Mouse (Mus musculus): Measurements from ENCODE around the gene Ints5. TPM values are rescaled to one million over a fixed set of nuclear protein-coding genes. Genes with fewer than 3 reads are reported as not detected.

Gene Ints5
- polyA plus RNA-seq (2015; fragmentation: Nextera tagmentation; extraction: Ambion mirVana) = 41.0 and 45.9 TPM in 2 replicates

GRCm38 (mm10) chr19:8892829-8893766 lies at the start of gene Ints5:
Gene Ints5, plus strand, starts transcription at chr19:8893005.
- Histone ChIP-seq H3K4me2 (ENCODE audit: low read length) (peak within 1 kb of the TSS; percentile 97), H3K9me3 (ENCODE audit: control insufficient read depth, low read length) (no peaks in the 10 kb centered on the region), H3K4me3 (replicated peaks; ENCODE audit: low read length) (peak within 1 kb of the TSS; percentile 84), H3K36me3 (ENCODE audit: control insufficient read depth, insufficient read depth) (no peaks in the 10 kb centered on the region), H3K9ac (replicated peaks; ENCODE audit: low read depth, low read length) (peak within 1 kb of the TSS; percentile 92), H3K27ac (ENCODE audit: low read length) (peak within 1 kb of the TSS; percentile 82), H3K27me3 (replicated peaks; ENCODE audit: control insufficient read depth, insufficient read depth, low read length) (no peaks in the 10 kb centered on the region), H3K4me1 (replicated peaks; ENCODE audit: control insufficient read depth, insufficient read depth, low read length) (peaks cover 26% of the 10 kb centered on the region)
- WGBS = 2% methylated on average over 54 of the region's 54 CpGs
- ATAC-seq = peak; percentile 60

- 59% methylated on average over 5 of the region's 5 CpGs for WGBS
- peaks cover 16% of the 10 kb centered on the region for H3K36me3 ChIP-seq (ENCODE audit: control insufficient read depth, insufficient read depth)
- H3K9me3 ChIP-seq (ENCODE audit: control insufficient read depth, low read length) = no peaks in the 10 kb centered on the region
- no peaks in the 10 kb centered on the region for H3K27me3 ChIP-seq (replicated peaks; ENCODE audit: control insufficient read depth, insufficient read depth, low read length)
- no peak overlapping the region for H3K4me3 ChIP-seq (replicated peaks; ENCODE audit: low read length)
- H3K27ac ChIP-seq (ENCODE audit: low read length) = no peak overlapping the region
- peaks cover 22% of the 10 kb centered on the region for H3K4me1 ChIP-seq (replicated peaks; ENCODE audit: control insufficient read depth, insufficient read depth, low read length)
- ATAC-seq = no peak
- H3K4me2 ChIP-seq (ENCODE audit: low read length) = no peak overlapping the region
- no peak overlapping the region for H3K9ac ChIP-seq (replicated peaks; ENCODE audit: low read depth, low read length)
These were observed 48.3 kb upstream of the Ints5 start for GRCm38 (mm10) chr19:8844371-8845129.

GRCm38 (mm10) chr19:8848356-8848755 lies 44.4 kb upstream of the Ints5 start:
- Histone ChIP-seq H3K9ac (replicated peaks; ENCODE audit: low read depth, low read length) (no peak overlapping the region), H3K27ac (ENCODE audit: low read length) (no peak overlapping the region), H3K4me1 (replicated peaks; ENCODE audit: control insufficient read depth, insufficient read depth, low read length) (0 out of 2 replicates have a peak, but pooled peaks cover 3% of the 10 kb centered on the region), H3K4me3 (replicated peaks; ENCODE audit: low read length) (no peak overlapping the region), H3K9me3 (ENCODE audit: control insufficient read depth, low read length) (no peaks in the 10 kb centered on the region), H3K4me2 (ENCODE audit: low read length) (no peak overlapping the region), H3K36me3 (ENCODE audit: control insufficient read depth, insufficient read depth) (peaks cover 14% of the 10 kb centered on the region), H3K27me3 (replicated peaks; ENCODE audit: control insufficient read depth, insufficient read depth, low read length) (no peaks in the 10 kb centered on the region)
- 84% methylated on average over 5 of the region's 5 CpGs for WGBS
- no peak for ATAC-seq

GRCm38 (mm10) chr19:8850402-8850901 lies 42.4 kb upstream of the Ints5 start, which contains the start of gene Lrrn4cl:
Gene Lrrn4cl, plus strand, starts transcription at chr19:8850768.
- Histone ChIP-seq H3K27me3 (replicated peaks; ENCODE audit: control insufficient read depth, insufficient read depth, low read length) (no peaks in the 10 kb centered on the region), H3K4me1 (replicated peaks; ENCODE audit: control insufficient read depth, insufficient read depth, low read length) (no peaks in the 10 kb centered on the region), H3K4me2 (ENCODE audit: low read length) (no peak within 1 kb of the TSS), H3K27ac (ENCODE audit: low read length) (no peak within 1 kb of the TSS), H3K36me3 (ENCODE audit: control insufficient read depth, insufficient read depth) (peaks cover 14% of the 10 kb centered on the region), H3K9ac (replicated peaks; ENCODE audit: low read depth, low read length) (no peak within 1 kb of the TSS), H3K9me3 (ENCODE audit: control insufficient read depth, low read length) (no peaks in the 10 kb centered on the region), H3K4me3 (replicated peaks; ENCODE audit: low read length) (no peak within 1 kb of the TSS)
- 28% methylated on average over 7 of the region's 7 CpGs for WGBS
- no peak for ATAC-seq

- Histone ChIP-seq H3K9ac (replicated peaks; ENCODE audit: low read depth, low read length) (no peak overlapping the region), H3K4me3 (replicated peaks; ENCODE audit: low read length) (no peak overlapping the region), H3K9me3 (ENCODE audit: control insufficient read depth, low read length) (no peaks in the 10 kb centered on the region), H3K27me3 (replicated peaks; ENCODE audit: control insufficient read depth, insufficient read depth, low read length) (no peaks in the 10 kb centered on the region), H3K4me1 (replicated peaks; ENCODE audit: control insufficient read depth, insufficient read depth, low read length) (no peaks in the 10 kb centered on the region), H3K27ac (ENCODE audit: low read length) (no peak overlapping the region), H3K4me2 (ENCODE audit: low read length) (no peak overlapping the region), H3K36me3 (ENCODE audit: control insufficient read depth, insufficient read depth) (peaks cover 8% of the 10 kb centered on the region)
- 46% methylated on average over 7 of the region's 7 CpGs for WGBS
- no peak for ATAC-seq
These were observed 41.2 kb upstream of the Ints5 start for GRCm38 (mm10) chr19:8851639-8852038.

- 0 out of 2 replicates have a peak, but pooled peaks cover 2% of the 10 kb centered on the region for H3K36me3 ChIP-seq (ENCODE audit: control insufficient read depth, insufficient read depth)
- no peak overlapping the region for H3K9ac ChIP-seq (replicated peaks; ENCODE audit: low read depth, low read length)
- H3K4me1 ChIP-seq (replicated peaks; ENCODE audit: control insufficient read depth, insufficient read depth, low read length) = no peaks in the 10 kb centered on the region
- ATAC-seq = no peak
- no peak overlapping the region for H3K4me3 ChIP-seq (replicated peaks; ENCODE audit: low read length)
- no peaks in the 10 kb centered on the region for H3K9me3 ChIP-seq (ENCODE audit: control insufficient read depth, low read length)
- no peaks in the 10 kb centered on the region for H3K27me3 ChIP-seq (replicated peaks; ENCODE audit: control insufficient read depth, insufficient read depth, low read length)
- no peak overlapping the region for H3K4me2 ChIP-seq (ENCODE audit: low read length)
- no peak overlapping the region for H3K27ac ChIP-seq (ENCODE audit: low read length)
- whole genome bisulfite sequencing = 57% methylated on average over 10 of the region's 10 CpGs
These were observed 40.4 kb upstream of the Ints5 start for GRCm38 (mm10) chr19:8852236-8852928.

GRCm38 (mm10) chr19:8853117-8853516 lies 39.7 kb upstream of the Ints5 start:
- Histone ChIP-seq H3K4me1 (replicated peaks; ENCODE audit: control insufficient read depth, insufficient read depth, low read length) (no peaks in the 10 kb centered on the region), H3K36me3 (ENCODE audit: control insufficient read depth, insufficient read depth) (0 out of 2 replicates have a peak, but pooled peaks cover 2% of the 10 kb centered on the region), H3K4me3 (replicated peaks; ENCODE audit: low read length) (no peak overlapping the region), H3K9me3 (ENCODE audit: control insufficient read depth, low read length) (no peaks in the 10 kb centered on the region), H3K9ac (replicated peaks; ENCODE audit: low read depth, low read length) (no peak overlapping the region), H3K27me3 (replicated peaks; ENCODE audit: control insufficient read depth, insufficient read depth, low read length) (no peaks in the 10 kb centered on the region), H3K27ac (ENCODE audit: low read length) (no peak overlapping the region), H3K4me2 (ENCODE audit: low read length) (no peak overlapping the region)
- ATAC-seq = no peak
- WGBS = 85% methylated on average over 3 of the region's 3 CpGs

- 32% methylated on average over 4 of the region's 4 CpGs for WGBS
- no peak overlapping the region for H3K4me3 ChIP-seq (replicated peaks; ENCODE audit: low read length)
- H3K27ac ChIP-seq (ENCODE audit: low read length) = no peak overlapping the region
- no peak for ATAC-seq
- no peak overlapping the region for H3K4me2 ChIP-seq (ENCODE audit: low read length)
- no peak overlapping the region for H3K9ac ChIP-seq (replicated peaks; ENCODE audit: low read depth, low read length)
- no peaks in the 10 kb centered on the region for H3K27me3 ChIP-seq (replicated peaks; ENCODE audit: control insufficient read depth, insufficient read depth, low read length)
- H3K9me3 ChIP-seq (ENCODE audit: control insufficient read depth, low read length) = no peaks in the 10 kb centered on the region
- H3K4me1 ChIP-seq (replicated peaks; ENCODE audit: control insufficient read depth, insufficient read depth, low read length) = no peaks in the 10 kb centered on the region
- no peaks in the 10 kb centered on the region for H3K36me3 ChIP-seq (ENCODE audit: control insufficient read depth, insufficient read depth)
These were observed 35.1 kb upstream of the Ints5 start for GRCm38 (mm10) chr19:8857689-8858088.
